Mouse (Mus musculus): ENCODE measurements around the gene Slc5a10.
"Not testable (repeated sequence)": the region's sequence is repeated elsewhere in the genome, so short reads cannot be mapped to it uniquely, and the experiment has no call there.

Slc5a10 gene

DNA sequence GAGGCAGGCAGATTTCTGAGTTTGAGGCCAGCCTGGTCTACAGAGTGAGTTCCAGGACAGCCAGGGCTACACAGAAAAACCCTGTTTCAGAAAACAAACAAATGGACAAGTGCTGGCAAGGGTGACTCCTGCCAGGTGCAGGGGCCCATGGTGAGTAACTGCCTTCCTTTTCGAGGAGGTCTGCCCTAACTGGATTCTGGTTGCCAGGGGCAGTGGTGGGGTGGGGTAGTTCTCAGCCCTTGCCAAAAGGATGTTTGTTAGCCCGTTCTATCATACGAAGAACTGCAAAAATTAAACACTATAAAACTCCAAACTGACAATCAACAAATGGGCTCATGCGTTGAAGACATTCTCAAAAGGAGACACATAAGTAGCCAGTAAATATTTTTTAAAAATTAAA, 71.0 kb downstream of the Slc5a10 start:
- no peak for DNase-seq (ENCODE audit: low spot score in 2 of 2)

DNA sequence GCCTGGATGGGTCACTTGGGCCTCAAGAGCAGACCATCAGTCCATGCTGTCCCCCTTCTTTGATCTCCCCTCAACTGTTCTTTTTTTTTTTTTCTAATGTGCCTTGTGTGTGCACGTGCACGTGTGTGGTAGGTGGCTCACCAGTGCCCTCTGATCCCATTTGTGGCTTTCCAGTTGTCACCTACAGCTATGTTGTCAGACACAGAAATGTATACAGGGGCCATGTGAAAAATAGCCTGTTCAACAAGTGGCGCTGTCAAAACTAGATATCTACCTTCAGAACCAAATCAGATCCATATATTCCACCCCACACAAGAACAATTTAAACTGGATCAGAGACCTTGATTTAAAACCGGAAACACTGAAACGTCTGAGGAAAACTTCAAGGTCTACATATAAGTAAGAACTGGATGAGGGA, 71.5 kb downstream of the Slc5a10 start:
- no peak for DNase-seq (ENCODE audit: low spot score in 2 of 2)

DNA sequence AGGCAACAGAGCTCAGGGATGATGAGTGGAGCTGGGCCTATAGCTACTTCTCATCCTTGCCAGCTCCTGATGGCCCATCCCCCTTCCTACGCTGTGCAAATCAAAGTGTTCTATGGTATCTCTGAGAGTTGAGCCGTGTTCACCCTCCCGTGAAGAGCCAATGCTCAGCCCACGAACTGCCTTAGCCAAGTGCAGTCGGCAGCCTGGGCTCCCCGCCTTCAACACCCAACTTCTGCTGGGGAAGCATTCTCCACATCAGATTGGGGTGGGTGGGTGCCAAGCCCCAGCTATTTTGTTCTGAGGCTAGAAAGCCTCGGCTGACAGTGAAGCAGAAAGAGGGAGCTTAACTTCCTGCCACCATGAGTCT, 71.9 kb downstream of the Slc5a10 start:
- no peak for DNase-seq (ENCODE audit: low spot score in 2 of 2)

DNA sequence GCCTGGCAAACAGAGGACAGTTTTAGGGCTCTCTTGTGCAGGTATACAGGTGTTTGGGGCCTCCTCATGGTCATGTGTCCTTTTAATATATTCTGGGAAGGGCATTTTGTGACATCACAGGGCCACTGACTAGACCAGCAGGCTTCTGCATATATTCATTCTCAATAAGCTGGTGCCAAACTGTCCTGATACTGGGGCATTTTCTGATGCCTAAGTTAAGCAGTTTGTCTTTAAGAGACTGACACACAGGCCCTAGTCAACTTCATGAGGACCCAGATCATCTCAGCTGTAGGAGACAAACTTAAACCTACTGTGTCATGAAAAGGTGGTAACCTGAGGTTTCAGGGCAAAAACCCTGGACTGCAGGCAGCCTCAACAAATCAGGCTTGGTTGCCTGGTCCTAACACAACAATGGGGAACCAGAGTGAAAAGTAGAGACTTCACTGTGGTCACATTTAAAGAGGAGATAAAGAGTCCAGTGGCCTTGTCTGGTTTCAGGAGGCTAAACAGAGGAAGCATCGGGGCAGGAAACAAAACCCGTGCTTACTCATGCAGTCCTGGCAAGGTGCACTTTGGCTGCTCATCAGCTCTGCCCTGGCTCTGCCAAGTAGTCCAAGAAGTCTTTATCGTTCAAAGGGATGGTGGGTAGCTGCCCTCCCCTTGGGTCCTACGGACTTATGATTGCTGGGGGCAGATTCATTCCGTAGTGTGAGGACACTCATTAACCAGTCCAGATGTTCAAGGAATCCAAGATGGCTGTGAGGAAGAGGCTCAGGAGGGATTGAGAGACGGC, 72.5 kb downstream of the Slc5a10 start:
- DNase-seq (ENCODE audit: low spot score in 2 of 2), result no peak

DNA sequence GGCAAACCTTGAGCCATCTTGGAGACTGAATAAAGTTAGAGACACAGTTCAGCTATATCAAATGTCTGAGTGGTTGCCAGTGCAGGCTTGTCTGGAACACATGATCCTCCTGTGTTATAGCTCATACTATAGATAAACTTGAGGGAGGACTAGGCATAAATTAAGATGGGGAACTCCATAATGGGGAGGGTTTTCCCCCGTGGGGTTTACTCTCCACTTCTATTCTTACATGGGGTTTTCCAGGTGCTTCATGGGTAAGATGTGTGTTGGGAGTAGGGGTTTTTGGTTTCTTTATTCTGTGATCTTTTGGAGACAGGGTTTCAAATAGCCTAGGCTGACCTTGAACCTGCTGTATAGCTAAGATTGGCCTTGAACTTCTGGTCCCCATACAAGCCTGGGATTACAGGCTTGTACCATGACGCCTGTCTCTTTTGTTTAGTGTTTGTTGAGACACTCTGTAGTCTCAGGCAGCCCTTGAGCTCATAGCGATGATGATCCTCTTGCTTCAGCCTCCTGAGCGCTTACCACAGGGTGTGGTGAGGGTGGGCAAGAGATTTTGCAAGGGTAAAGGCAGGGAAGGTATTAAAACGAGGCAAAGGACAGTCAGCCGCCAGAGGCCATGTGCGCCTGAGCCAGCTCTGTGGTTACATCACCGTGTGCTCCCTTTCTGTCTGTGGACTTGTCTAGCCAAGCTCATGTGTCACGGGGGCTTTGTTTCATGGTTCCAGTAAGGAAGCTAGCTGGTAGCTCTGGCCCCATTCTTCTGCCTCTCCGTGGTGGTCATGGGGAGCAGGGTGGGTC, 73.3 kb downstream of the Slc5a10 start:
- no peak for DNase-seq (ENCODE audit: low spot score in 2 of 2)

DNA sequence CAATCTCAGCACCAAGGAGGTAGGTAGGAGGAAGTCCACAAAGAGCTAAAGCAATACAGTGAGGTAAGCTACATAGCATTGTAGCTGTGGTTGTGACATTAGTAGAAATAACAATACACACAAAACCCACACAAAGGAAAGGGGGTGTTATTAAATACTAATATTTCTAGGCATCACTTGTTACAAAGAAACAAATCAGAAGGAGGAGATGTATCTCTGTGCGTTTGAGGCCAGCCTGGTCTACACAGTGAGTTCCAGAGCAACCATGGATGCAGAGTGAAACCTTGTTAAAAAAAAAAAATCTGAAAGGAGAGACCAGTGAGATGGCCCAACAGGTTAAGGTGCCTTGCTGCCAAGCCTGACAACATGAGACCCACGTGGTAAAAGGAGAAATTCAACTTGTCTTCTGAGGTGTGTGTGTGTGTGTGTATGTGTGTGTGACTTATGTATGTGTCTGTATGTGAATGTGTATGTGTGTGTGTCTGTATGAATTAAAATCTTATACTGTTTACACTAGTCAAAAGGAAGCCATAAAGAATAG, 74.1 kb downstream of the Slc5a10 start:
- no peak for DNase-seq (ENCODE audit: low spot score in 2 of 2)

DNA sequence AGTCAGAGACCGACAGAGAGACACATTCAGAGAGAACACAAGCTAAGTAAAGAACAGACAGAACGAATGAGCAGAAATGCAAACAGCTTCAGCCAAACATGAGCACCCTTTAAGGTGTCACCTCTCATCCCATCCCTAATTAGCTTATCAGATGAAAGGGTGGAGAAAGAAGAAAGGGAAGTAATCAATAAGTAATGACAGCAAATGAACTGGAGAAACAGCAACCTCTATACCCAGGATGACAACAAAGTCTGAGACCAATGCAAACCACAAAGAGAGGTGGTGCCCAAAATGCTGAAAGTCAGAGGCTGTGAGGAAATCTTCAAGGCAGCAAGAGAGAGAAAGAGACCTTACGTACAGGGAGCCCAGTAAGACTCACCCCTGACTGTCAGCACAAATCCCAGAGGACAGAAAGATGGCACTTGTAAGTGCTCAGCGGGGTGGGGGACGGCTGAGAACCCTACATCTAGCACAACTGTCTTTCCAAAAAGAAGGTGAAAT, 75.2 kb downstream of the Slc5a10 start:
- DNase-seq (ENCODE audit: low spot score in 2 of 2), result no peak

DNA sequence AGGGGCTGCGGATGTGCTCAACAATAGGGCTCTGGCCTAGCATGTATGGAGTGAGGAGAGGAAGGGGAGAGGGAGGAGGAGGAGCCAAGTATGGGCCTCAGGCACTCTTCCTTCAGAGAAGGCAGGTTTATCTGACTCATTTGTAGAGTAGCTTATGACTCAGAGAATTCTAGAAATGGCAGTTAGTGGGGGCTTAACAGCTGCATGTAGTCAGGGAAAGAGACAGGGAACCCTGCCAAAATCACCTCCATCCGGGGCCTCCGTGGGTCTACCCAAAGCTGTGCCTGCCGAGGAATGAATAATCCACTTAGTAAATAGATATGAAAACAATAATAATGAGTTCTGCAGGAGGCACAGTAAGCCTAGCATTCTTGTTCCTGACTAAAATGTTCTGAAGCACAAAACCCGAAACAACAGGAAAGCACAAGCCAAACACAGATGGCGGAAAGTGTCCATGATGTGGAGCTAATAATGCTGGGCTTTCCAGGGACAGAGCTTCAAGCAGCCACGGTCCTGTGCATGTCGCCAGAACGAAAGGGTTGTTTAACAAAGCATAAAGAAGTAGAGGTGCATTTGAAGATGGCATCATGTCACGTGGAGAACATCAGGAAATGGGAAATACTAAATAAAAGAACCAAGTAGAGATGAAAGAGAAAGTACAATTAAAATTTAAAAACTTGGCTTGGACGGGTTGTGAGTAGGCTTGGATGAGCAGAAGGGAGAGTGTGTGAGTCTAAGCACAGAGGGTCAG, 75.9 kb downstream of the Slc5a10 start:
- DNase-seq (ENCODE audit: low spot score in 2 of 2), result no peak

DNA sequence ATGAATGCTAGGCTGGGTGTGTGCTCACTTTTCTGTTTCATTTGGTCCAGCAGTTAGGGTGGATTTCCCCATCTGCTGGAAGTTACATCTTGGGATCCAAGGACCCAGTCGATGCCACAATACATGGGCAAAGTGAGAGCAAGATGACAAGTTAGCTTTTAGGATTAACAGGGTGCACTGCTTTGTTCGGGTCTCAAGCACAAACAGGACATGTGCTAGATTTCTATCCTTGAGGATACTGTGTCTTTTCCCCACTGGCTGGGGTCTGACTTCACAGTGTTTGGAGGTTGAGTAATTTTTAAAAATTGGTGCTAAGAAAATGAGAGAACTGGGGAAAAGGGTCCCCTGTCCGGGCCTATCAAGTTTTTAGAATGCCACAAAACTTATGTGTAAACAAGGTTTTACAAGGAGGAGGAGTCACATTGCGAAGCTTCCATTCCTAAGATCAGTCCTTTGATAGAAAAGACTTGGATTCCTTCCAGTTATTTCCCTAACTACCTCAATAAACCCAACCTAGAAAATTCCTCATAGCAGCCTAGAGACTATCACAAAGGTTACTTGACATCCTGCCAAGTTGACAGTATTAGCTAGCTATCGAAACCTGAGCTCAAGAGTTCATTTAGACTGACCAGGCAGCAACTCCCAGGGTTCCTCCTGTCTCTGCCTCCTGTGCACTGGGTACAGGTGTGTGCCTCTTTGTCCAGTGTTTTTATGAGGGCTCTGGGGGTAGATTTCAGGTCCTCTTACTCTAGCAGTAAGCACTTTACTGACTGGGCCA, 77.3 kb downstream of the Slc5a10 start:
- no peak for DNase-seq (ENCODE audit: low spot score in 2 of 2)

DNA sequence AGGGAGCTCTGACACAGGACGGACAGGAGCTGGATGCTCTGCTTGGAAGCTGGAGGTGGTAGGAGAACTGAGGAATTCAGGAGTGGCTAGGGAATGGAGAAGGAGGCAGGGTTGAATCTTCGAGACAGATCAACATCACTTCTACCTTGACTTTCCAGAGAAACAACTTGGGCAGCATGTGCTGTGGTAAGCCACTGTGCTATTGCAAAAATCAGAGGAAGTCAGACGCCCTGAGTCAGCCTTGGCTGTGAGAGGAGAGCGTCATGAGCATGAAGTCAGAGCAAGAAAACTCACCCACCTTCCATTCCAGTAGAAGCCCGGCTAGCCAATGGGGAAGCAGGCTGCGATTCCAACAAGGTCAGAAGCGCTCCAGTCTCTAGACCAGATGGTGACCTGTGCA, 78.5 kb downstream of the Slc5a10 start:
- no peak for DNase-seq (ENCODE audit: low spot score in 2 of 2)

DNA sequence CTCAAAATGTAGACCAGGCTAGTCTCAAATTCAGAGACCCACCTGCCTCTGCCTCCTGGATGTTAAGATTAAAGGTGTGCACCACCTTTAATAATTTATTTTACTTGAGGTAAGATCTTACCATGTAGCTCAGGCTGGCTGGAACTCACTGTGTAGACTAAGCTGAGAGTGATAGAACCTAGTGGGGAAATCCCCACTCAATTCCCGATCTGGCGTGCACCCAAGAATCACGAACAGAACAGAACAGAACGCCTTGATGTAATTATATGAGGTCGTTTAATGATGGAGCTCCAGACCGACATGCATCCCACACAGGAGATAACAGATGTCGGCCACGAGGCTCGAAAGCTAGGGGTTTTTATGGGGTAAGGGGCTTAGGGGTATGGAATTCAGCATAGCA, 80.0 kb downstream of the Slc5a10 start:
- not testable (repeated sequence) for DNase-seq (ENCODE audit: low spot score in 2 of 2)

DNA sequence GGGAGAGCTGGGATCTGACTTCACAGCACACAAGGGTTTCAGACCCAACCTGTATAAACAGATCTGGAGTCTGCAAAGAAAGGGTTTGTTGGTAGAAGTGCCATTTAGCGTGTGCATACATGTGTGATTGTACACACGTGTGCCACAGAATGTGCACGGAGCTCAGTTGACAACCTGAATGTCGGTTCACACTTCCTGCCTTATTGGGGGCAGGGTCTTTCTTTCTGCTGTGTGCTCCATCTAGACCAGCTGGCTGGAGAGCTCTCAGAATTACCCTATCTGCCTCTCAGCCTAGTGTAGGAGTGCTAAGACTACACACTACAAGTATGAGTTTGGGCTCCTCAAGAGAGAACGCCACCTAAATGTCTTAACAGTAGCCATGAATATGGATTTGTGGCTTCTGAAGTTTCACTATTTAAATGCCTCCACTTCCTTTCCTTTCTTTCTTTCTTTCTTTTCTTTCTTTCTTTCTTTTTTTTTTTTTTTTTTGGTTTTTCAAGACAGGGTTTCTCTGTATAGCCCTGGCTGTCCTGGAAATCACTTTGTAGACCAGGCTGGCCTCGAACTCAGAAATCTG, 80.9 kb downstream of the Slc5a10 start:
- DNase-seq (ENCODE audit: low spot score in 2 of 2), result no peak

DNA sequence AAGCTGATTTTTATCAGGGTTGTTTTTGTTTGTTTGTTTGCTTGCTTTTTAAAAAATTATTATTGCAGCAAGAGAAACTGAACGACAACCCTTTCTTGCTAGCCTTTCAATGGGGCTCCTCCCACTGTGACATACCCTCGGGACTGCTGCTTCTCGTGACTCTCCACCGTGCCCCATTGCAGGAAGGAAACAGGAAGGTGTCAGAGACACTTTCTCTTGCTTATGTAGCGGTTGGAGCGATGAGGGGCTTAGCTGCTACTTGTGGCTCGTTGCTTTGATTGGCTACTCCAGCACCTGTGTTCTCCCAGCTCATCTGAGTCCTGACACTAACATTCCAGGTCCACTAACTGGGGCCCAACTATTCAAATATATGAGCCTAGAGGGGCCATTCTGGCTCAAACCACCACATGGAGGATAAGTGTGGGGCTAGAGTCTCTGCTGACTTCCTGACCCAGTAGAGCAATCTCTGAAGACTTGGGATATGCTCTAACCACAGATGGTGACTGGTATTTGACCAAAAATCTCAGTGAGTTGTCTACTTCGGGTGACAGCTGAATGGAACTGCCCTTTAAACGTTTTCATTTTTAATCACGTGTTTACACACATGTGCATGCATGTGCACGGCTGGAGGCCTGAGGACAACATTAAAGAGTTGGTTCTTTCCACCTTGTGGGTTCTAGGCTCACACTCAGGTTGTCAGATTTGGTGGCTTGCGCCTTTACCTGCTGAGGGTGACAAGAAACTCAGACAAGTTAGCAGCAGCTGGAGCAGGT, 81.7 kb downstream of the Slc5a10 start:
- no peak for DNase-seq (ENCODE audit: low spot score in 2 of 2)

DNA sequence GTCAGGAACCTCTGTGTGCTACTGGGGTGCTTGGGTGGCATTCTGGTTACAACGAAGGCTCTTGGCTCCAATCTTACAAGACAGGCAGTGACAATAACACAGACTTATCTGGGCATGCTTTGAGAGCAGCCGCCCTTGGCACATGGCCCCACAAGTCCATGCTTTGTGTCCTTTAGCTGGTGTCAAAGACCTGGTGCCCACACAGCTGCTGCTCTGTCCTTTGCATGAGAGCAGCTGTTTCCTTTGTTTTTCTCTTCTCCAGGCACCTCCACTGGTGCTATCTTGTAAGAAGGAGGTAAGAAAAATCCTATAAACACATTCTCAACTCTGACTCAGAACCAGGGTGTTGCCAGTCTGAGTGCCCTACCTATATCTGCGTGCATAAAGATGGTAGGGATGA, 82.8 kb downstream of the Slc5a10 start:
- DNase-seq (ENCODE audit: low spot score in 2 of 2), result no peak

DNA sequence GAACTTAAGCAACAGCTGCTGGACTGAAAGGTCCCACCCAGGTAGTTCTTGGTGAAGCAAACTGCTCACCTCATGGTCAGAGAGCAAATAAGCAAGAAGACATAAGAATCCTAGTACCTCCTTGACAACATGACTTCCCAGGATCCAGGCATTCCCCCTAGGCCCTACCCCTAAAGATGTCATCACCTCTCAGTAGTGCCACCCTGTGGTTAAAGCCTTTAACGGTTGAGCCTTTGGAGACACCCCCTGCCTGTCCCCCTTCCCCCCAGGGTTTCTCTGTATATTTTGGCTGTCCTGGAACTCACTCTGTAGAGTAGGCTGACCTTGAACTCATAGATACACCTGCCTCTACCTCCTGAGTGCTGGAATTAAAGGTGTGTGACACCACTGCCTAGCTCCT, 83.2 kb downstream of the Slc5a10 start:
- no peak for DNase-seq (ENCODE audit: low spot score in 2 of 2)

DNA sequence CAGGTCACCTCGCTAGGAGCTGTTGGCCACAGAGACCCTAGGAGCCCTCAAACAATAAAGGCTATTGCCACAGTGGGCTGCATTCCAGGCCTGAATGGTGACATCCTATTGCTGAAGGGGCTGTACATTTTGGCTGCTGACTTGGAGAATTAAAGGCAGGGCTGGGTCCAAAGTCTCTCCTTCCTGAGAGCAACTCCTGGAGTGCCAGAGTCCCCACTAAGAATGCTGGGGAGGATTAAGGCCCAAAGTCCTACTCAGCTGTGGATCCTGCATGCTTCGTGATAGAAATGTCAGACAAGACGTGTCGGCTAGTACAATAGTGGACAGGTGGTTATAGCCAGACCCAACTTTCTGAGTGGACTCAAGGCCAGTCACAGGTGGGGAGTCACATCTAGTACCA, 84.3 kb downstream of the Slc5a10 start:
- not testable (repeated sequence) for DNase-seq (ENCODE audit: low spot score in 2 of 2)

DNA sequence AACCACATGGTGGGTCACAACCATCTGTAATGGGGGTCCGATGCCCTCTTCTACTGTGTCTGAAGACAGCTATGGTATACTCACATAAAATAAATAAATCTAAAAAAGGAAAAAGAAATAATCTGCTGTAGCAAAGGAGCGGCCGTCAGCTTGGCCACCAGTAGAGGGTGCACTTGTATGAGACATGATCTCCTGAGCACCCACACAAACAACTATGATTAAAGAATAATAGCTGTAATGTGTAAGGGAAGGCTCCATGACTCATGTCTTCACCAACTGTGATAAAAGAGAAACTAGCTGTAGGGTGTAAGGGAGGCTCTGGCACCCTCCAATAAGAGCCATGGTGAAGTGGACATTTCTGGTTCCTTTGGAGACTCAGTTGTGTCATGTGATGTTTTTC, 91.0 kb downstream of the Slc5a10 start:
- no peak for DNase-seq (ENCODE audit: low spot score in 2 of 2)

DNA sequence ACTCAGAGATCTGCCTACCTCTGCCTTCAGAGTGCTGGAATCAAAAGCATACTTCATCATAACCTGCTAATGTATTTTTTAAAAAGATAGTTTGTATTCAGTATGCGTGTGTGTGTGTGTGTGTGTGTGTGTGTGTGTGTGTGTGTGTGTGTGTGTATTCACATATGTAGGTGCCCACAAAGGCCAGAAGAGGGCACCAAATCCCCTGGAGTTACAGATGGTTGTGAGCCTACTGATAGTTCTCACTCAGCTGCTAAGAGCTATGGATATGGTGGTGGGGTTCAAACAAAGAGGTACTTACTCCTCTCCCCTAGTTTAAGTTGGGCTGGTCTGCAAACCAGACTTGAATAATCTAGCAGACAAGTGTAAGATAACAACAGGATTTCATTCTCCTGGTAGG, 94.1 kb downstream of the Slc5a10 start:
- no peak for DNase-seq (ENCODE audit: low spot score in 2 of 2)

DNA sequence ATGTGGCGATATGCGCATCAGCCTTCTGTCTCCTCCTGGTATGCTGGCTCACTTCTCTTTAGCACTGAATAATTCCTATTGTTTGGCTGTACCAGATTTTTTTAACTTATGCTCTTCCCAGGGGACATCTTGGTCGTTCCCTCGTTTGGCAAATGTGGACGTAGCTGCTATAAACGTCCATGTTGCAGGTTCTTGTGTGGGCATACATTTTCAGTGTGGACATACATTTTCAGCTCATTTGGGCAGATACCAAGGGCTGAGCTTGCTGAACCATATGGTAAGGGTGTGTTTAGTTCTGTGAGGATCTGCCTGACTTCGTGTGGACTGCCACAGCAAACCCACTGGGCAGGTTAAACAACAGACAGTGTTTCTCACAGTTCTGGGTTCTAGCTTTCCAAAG, 95.5 kb downstream of the Slc5a10 start:
- DNase-seq (ENCODE audit: low spot score in 2 of 2), result no peak
